ENCODE assay signal across 8 mouse cellular contexts in the genomic region with DNA sequence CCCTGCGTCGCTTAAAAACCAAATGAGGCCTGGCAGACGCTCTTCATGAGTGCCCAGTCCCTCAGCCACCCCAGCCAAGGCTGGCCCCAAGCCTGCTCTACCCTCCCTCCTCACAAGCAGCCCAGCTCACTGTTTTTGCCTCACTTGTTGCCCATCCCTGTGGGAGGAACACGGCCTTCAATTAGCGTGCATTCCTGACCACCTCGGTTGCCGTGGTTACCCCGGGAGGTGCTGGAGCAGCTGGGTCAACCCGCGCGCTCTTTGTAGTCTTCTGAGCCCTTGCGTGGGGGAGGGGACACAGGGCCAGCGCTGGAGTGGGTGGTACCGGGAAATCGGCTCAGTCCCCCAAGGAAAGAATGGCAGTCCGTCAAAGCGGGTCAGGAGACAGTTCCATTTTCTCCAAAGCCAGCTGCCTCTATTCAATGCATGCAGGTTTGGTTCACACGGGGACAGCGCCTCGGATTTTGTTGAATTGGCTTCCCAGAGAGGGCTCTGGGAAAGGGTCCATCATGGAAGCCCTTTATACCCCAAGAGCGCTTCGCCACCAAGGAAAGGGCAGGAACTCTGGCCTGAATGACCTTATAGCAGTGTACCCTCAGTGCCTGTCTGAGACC. TPM values are rescaled to one million over a fixed set of nuclear protein-coding genes. Genes with fewer than 3 reads are reported as not detected.
DNase-seq lines count a peak whose midpoint lies in the region; ATAC-seq and TF ChIP-seq lines count a peak whose summit lies in the region.

No protein-coding gene starts in this region.

- H3K4me3 ChIP-seq in E14TG2a.4 (replicated peaks; ENCODE audit: low read length), result peak overlapping the region; percentile 60
- H3K4me3 ChIP-seq in forebrain, embryonic 11.5 days (ENCODE audit: low read depth, low read length), result no peak overlapping the region
- H3K4me3 ChIP-seq in intestine, embryonic 16.5 days (ENCODE audit: low read length), result no peak overlapping the region
- H3K4me3 ChIP-seq in limb, embryonic 11.5 days (ENCODE audit: low read depth, low read length), result peak overlapping the region; percentile 12; the same call in 1 of the 2 replicates

- WGBS in forebrain, embryonic 11.5 days, result 1% methylated on average over 22 of the region's 22 CpGs
- 12% methylated on average over 22 of the region's 22 CpGs for WGBS in intestine, embryonic 16.5 days
- 4% methylated on average over 22 of the region's 22 CpGs for WGBS in limb, embryonic 11.5 days

- ATAC-seq in forebrain, embryonic 11.5 days (replicated peaks; ENCODE audit: low FRiP score), result peak; percentile 91
- ATAC-seq in intestine, embryonic 16.5 days, result peak; percentile 60
- peak; percentile 89 for ATAC-seq in limb, embryonic 11.5 days (ENCODE audit: insufficient number of reproducible peaks, low FRiP score, low TSS enrichment, low read depth)
- no peak for ATAC-seq in granulocyte monocyte progenitor cell, adult 5-6 weeks (replicated peaks; ENCODE audit: poor library complexity, severe bottlenecking)

- peaks cover 18% of the 10 kb centered on the region for H3K27me3 ChIP-seq in E14TG2a.4 (ENCODE audit: insufficient read depth, low read length)
- H3K27me3 ChIP-seq in forebrain, embryonic 11.5 days (ENCODE audit: control insufficient read depth, insufficient read depth, low read length), result no peaks in the 10 kb centered on the region
- H3K27me3 ChIP-seq in intestine, embryonic 16.5 days (replicated peaks; ENCODE audit: control insufficient read depth, insufficient read depth, low read length), result no peaks in the 10 kb centered on the region
- no peaks in the 10 kb centered on the region for H3K27me3 ChIP-seq in limb, embryonic 11.5 days (ENCODE audit: control insufficient read depth, insufficient read depth, low read length)

- peak overlapping the region; percentile 97 for H3K27ac ChIP-seq in forebrain, embryonic 11.5 days (ENCODE audit: low read depth, low read length)
- no peak overlapping the region for H3K27ac ChIP-seq in intestine, embryonic 16.5 days (ENCODE audit: low read length)
- H3K27ac ChIP-seq in limb, embryonic 11.5 days (replicated peaks; ENCODE audit: low read depth, low read length), result peak overlapping the region; percentile 57; the same call in 1 of the 2 replicates

- H3K4me2 ChIP-seq in forebrain, embryonic 11.5 days (ENCODE audit: low read depth, low read length, severe bottlenecking), result peak overlapping the region; percentile 37
- H3K4me2 ChIP-seq in intestine, embryonic 16.5 days (ENCODE audit: low read depth, low read length), result peak overlapping the region; percentile 38; the same call in 1 of the 2 replicates
- H3K4me2 ChIP-seq in limb, embryonic 11.5 days (ENCODE audit: low read depth, severe bottlenecking), result peak overlapping the region; percentile 44

- H3K9me3 ChIP-seq in E14TG2a.4 (ENCODE audit: low read length), result no peaks in the 10 kb centered on the region
- H3K9me3 ChIP-seq in forebrain, embryonic 11.5 days (ENCODE audit: control insufficient read depth, low read length), result no peaks in the 10 kb centered on the region
- H3K9me3 ChIP-seq in intestine, embryonic 16.5 days (ENCODE audit: control insufficient read depth, low read length), result no peaks in the 10 kb centered on the region
- H3K9me3 ChIP-seq in limb, embryonic 11.5 days (ENCODE audit: control insufficient read depth, low read length), result no peaks in the 10 kb centered on the region

- TF ChIP-seq CTCF in E14TG2a.4 (conservative IDR thresholded peaks at IDR 0.05; ENCODE audit: low read length), result no peak

- peaks cover 42% of the 10 kb centered on the region for H3K4me1 ChIP-seq in E14TG2a.4 (replicated peaks; ENCODE audit: low read depth, low read length)
- peaks cover 51% of the 10 kb centered on the region for H3K4me1 ChIP-seq in forebrain, embryonic 11.5 days (replicated peaks; ENCODE audit: control insufficient read depth, insufficient read depth, low read length)
- peaks cover 6% of the 10 kb centered on the region; the same call in 1 of the 2 replicates for H3K4me1 ChIP-seq in intestine, embryonic 16.5 days (ENCODE audit: control insufficient read depth, insufficient read depth, low read length)
- H3K4me1 ChIP-seq in limb, embryonic 11.5 days (ENCODE audit: control insufficient read depth, insufficient read depth, low read length), result peaks cover 32% of the 10 kb centered on the region

- no peaks in the 10 kb centered on the region for H3K36me3 ChIP-seq in E14TG2a.4 (ENCODE audit: insufficient read depth, low read length)
- no peaks in the 10 kb centered on the region for H3K36me3 ChIP-seq in forebrain, embryonic 11.5 days (ENCODE audit: control insufficient read depth, insufficient read depth, low read length)
- H3K36me3 ChIP-seq in intestine, embryonic 16.5 days (ENCODE audit: control insufficient read depth, insufficient read depth, low read length), result no peaks in the 10 kb centered on the region
- no peaks in the 10 kb centered on the region for H3K36me3 ChIP-seq in limb, embryonic 11.5 days (ENCODE audit: control insufficient read depth, insufficient read depth, low read length)

- peak; percentile 97 for DNase-seq in ZHBTc4 (ENCODE audit: low read depth, low spot score)
- DNase-seq in forebrain, embryonic 11.5 days (ENCODE audit: low spot score), result peak; percentile 99
- peak; percentile 91 for DNase-seq in limb, embryonic 11.5 days (ENCODE audit: low spot score)
- DNase-seq in neural tube, embryonic 10.5 days (ENCODE audit: extremely low spot score, low spot score), result peak; percentile 97
- DNase-seq in yolk sac, embryonic 10.5 days (ENCODE audit: low spot score), result peak; percentile 70

- peak overlapping the region; percentile 39 for H3K9ac ChIP-seq in forebrain, embryonic 11.5 days (ENCODE audit: low read length)
- no peak overlapping the region for H3K9ac ChIP-seq in intestine, embryonic 16.5 days (ENCODE audit: low read depth, low read length)
- H3K9ac ChIP-seq in limb, embryonic 11.5 days (ENCODE audit: low read length), result peak overlapping the region; percentile 30; the same call in 1 of the 2 replicates

RNA-seq across cellular contexts. Expression of a gene that starts 28.8 kb away (rescaled TPM):
- polyA plus RNA-seq in forebrain, embryonic 11.5 days (2014; fragmentation: Nextera tagmentation; extraction: Ambion mirVana), result 10.8 and 10.9 TPM in 2 replicates
- polyA plus RNA-seq in intestine, embryonic 16.5 days (2015; fragmentation: Nextera tagmentation; extraction: Ambion mirVana), result 0.27 and 0.37 TPM in 2 replicates
- 0.64 and 0.77 TPM in 2 replicates for polyA plus RNA-seq in limb, embryonic 11.5 days (2014; fragmentation: Nextera tagmentation; extraction: Ambion mirVana)
- not detected in 2 replicates for total RNA-seq in granulocyte monocyte progenitor cell, adult 5-6 weeks (2014; fragmentation: Nextera tagmentation)
- not detected in 2 replicates for total RNA-seq in granulocyte monocyte progenitor cell, adult 5-6 weeks (2017)

RNA-seq across cellular contexts. Expression of a gene that starts 44.2 kb away (rescaled TPM):
- polyA plus RNA-seq in forebrain, embryonic 11.5 days (2014; fragmentation: Nextera tagmentation; extraction: Ambion mirVana), result not detected in 2 replicates
- polyA plus RNA-seq in intestine, embryonic 16.5 days (2015; fragmentation: Nextera tagmentation; extraction: Ambion mirVana), result not detected in 2 replicates
- polyA plus RNA-seq in limb, embryonic 11.5 days (2014; fragmentation: Nextera tagmentation; extraction: Ambion mirVana), result not detected in 2 replicates
- total RNA-seq in granulocyte monocyte progenitor cell, adult 5-6 weeks (2014; fragmentation: Nextera tagmentation), result not detected in 2 replicates
- not detected in 2 replicates for total RNA-seq in granulocyte monocyte progenitor cell, adult 5-6 weeks (2017)

Comparison
In these comparisons a context has a peak if more than half of its experiments do, and no peak if none do; other contexts are left out.
1. H3K4me3 ChIP-seq: peak in E14TG2a.4 (single experiment) and limb, embryonic 11.5 days (single experiment); none in forebrain, embryonic 11.5 days (single experiment) and intestine, embryonic 16.5 days (single experiment).
2. Peak in every context shown above with its lines, with median percentiles within 50 percentile points of each other: DNase-seq and H3K4me2 ChIP-seq.